Mouse (Mus musculus) forebrain, embryonic 11.5 days (tissue): ENCODE measurements at regions not wholly inside any gene's neighbourhood (a gene's known extent, or its start where the extent isn't known, plus 50 kb on each side); places are given as distances from the start of the nearest gene placed in this dataset.

Experiments
- ATAC-seq: fragments of 200-750 bp; cut with Nextera tagmentation; replicated peaks from 2 replicates; pipeline ENCODE4 v1.8.0; 2017; ENCODE audit warnings: moderate TSS enrichment; ENCODE audit not compliant: low FRiP score
- DNase-seq: peaks from one replicate; pipeline ENCODE4 v3.0.0-alpha.2; 2017; ENCODE audit warnings: low spot score
- H3K27ac ChIP-seq: fragments of 300-500 bp; sonication (generic); 2 replicates; pipeline ENCODE4 v1.5.1; 2014; ENCODE audit warnings: low read depth, low read length
- H3K27me3 ChIP-seq: fragments of 300-500 bp; sonication (generic); 2 replicates; pipeline ENCODE4 v1.6.1; 2014; ENCODE audit warnings: mild to moderate bottlenecking, low read length, mixed read lengths; ENCODE audit not compliant: control insufficient read depth, insufficient read depth
- H3K36me3 ChIP-seq: fragments of 300-500 bp; sonication (generic); 2 replicates; pipeline ENCODE4 v1.6.1; 2014; ENCODE audit warnings: mild to moderate bottlenecking, low read length, moderate library complexity, mixed read lengths; ENCODE audit not compliant: control insufficient read depth, insufficient read depth
- H3K4me1 ChIP-seq: fragments of 300-500 bp; sonication (generic); replicated peaks from 2 replicates; pipeline ENCODE4 v1.6.1; 2014; ENCODE audit warnings: low read length, mixed read lengths; ENCODE audit not compliant: control insufficient read depth, insufficient read depth
- H3K4me2 ChIP-seq: fragments of 300-500 bp; sonication (generic); 2 replicates; pipeline ENCODE4 v1.6.1; 2014; ENCODE audit warnings: low read depth, mild to moderate bottlenecking, low read length, moderate library complexity, mixed read lengths; ENCODE audit not compliant: severe bottlenecking
- H3K4me3 ChIP-seq: fragments of 300-500 bp; sonication (generic); 2 replicates; pipeline ENCODE4 v1.5.1; 2014; ENCODE audit warnings: low read depth, low read length
- H3K9ac ChIP-seq: fragments of 300-500 bp; sonication (generic); 2 replicates; pipeline ENCODE4 v1.6.1; 2014; ENCODE audit warnings: low read length
- H3K9me3 ChIP-seq: fragments of 300-500 bp; sonication (generic); 2 replicates; pipeline ENCODE4 v1.6.1; 2016; ENCODE audit warnings: low read length, mixed read lengths; ENCODE audit not compliant: control insufficient read depth
- WGBS: fragments of 180-500 bp; shearing (Covaris S2); extraction: QIAGEN DNeasy Blood & Tissue Kit; methylation state at CpG from one replicate; pipeline ENCODE4 v1.1.7; 2014; 5-methylcytosine and 5-hydroxymethylcytosine counted together

- WGBS = 86% methylated on average over 2 of the region's 2 CpGs
- Histone ChIP-seq H3K9me3 (no peaks in the 10 kb centered on the region), H3K4me1 (0 out of 2 replicates have a peak, but pooled peaks cover 2% of the 10 kb centered on the region), H3K4me2 (no peak overlapping the region), H3K4me3 (no peak overlapping the region), H3K36me3 (no peaks in the 10 kb centered on the region), H3K9ac (no peak overlapping the region), H3K27me3 (no peaks in the 10 kb centered on the region), H3K27ac (no peak overlapping the region)
- ATAC-seq (no peak), DNase-seq (no peak)
Observed at GRCm38 (mm10) chr13:39899332-39899731, 461.9 kb downstream of the Ofcc1 start.

- no peak overlapping the region for H3K4me2 ChIP-seq
- DNase-seq = no peak
- H3K4me1 ChIP-seq = no peaks in the 10 kb centered on the region
- H3K27ac ChIP-seq = no peak overlapping the region
- H3K9ac ChIP-seq = no peak overlapping the region
- 92% methylated on average over 5 of the region's 5 CpGs for WGBS
- H3K4me3 ChIP-seq = no peak overlapping the region
- H3K36me3 ChIP-seq = no peaks in the 10 kb centered on the region
- H3K9me3 ChIP-seq = no peaks in the 10 kb centered on the region
- no peak for ATAC-seq
- no peaks in the 10 kb centered on the region for H3K27me3 ChIP-seq
Observed at GRCm38 (mm10) chr13:39898412-39898979, 462.8 kb downstream of the Ofcc1 start.

GRCm38 (mm10) chr13:39894159-39894558 is 467.1 kb downstream of the Ofcc1 start:
- no peak for DNase-seq
- WGBS = 75% methylated on average over 5 of the region's 5 CpGs

GRCm38 (mm10) chr13:39881066-39881465 is 480.2 kb downstream of the Ofcc1 start:
- no peak for DNase-seq
- Histone ChIP-seq H3K36me3 (no peaks in the 10 kb centered on the region), H3K4me2 (no peak overlapping the region), H3K9me3 (no peaks in the 10 kb centered on the region), H3K27me3 (peaks cover 2% of the 10 kb centered on the region; the same call in 1 of the 2 replicates), H3K9ac (no peak overlapping the region), H3K27ac (no peak overlapping the region), H3K4me1 (peaks cover 3% of the 10 kb centered on the region), H3K4me3 (no peak overlapping the region)
- WGBS = 68% methylated on average over 7 of the region's 7 CpGs
- no peak for ATAC-seq

More at GRCm38 (mm10) chr13:39894159-39894558, 467.1 kb downstream of the Ofcc1 start:
- Histone ChIP-seq H3K9me3 (no peaks in the 10 kb centered on the region), H3K4me2 (no peak overlapping the region), H3K4me3 (no peak overlapping the region), H3K9ac (no peak overlapping the region), H3K27me3 (no peaks in the 10 kb centered on the region), H3K4me1 (no peaks in the 10 kb centered on the region), H3K27ac (no peak overlapping the region), H3K36me3 (no peaks in the 10 kb centered on the region)
- ATAC-seq = no peak

GRCm38 (mm10) chr13:39880136-39880535 is 481.1 kb downstream of the Ofcc1 start:
- H3K9me3 ChIP-seq = no peaks in the 10 kb centered on the region
- ATAC-seq = peak; percentile 47; the same call in 1 of the 2 replicates
- no peak overlapping the region for H3K9ac ChIP-seq
- peaks cover 3% of the 10 kb centered on the region for H3K4me1 ChIP-seq
- no peaks in the 10 kb centered on the region for H3K36me3 ChIP-seq
- 6% methylated on average over 2 of the region's 2 CpGs for WGBS
- H3K27ac ChIP-seq = no peak overlapping the region
- peak; percentile 49 for DNase-seq
- no peak overlapping the region for H3K4me2 ChIP-seq
- no peak overlapping the region for H3K4me3 ChIP-seq
- peaks cover 6% of the 10 kb centered on the region; the same call in 1 of the 2 replicates for H3K27me3 ChIP-seq

- H3K4me3 ChIP-seq = 0 out of 2 replicates have a peak overlapping the region, but pooled peaks have one; percentile 3
- no peak overlapping the region for H3K9ac ChIP-seq
- H3K4me1 ChIP-seq = peaks cover 3% of the 10 kb centered on the region
- no peaks in the 10 kb centered on the region for H3K9me3 ChIP-seq
- ATAC-seq = peak; percentile 91
- H3K27me3 ChIP-seq = peaks cover 9% of the 10 kb centered on the region; the same call in 1 of the 2 replicates
- H3K27ac ChIP-seq = 0 out of 2 replicates have a peak overlapping the region, but pooled peaks have one; percentile 15
- H3K4me2 ChIP-seq = peak overlapping the region; percentile 42
- WGBS = 5% methylated on average over 16 of the region's 16 CpGs
- no peaks in the 10 kb centered on the region for H3K36me3 ChIP-seq
- DNase-seq = peak; percentile 75
Observed at GRCm38 (mm10) chr13:39877361-39878141, 483.7 kb downstream of the Ofcc1 start.

GRCm38 (mm10) chr13:39852257-39852800 is 508.9 kb downstream of the Ofcc1 start:
- no peak for ATAC-seq
- Histone ChIP-seq H3K4me3 (no peak overlapping the region), H3K9me3 (no peaks in the 10 kb centered on the region), H3K9ac (no peak overlapping the region), H3K27me3 (no peaks in the 10 kb centered on the region), H3K4me2 (no peak overlapping the region), H3K4me1 (no peaks in the 10 kb centered on the region), H3K27ac (no peak overlapping the region), H3K36me3 (no peaks in the 10 kb centered on the region)
- no peak for DNase-seq
- WGBS = 86% methylated on average over 6 of the region's 6 CpGs

- no peak for ATAC-seq
- Histone ChIP-seq H3K27ac (no peak overlapping the region), H3K4me2 (no peak overlapping the region), H3K4me3 (no peak overlapping the region), H3K9ac (no peak overlapping the region), H3K4me1 (no peaks in the 10 kb centered on the region), H3K27me3 (no peaks in the 10 kb centered on the region), H3K36me3 (no peaks in the 10 kb centered on the region), H3K9me3 (no peaks in the 10 kb centered on the region)
- 79% methylated on average over 1 of the region's 1 CpGs for WGBS
- no peak for DNase-seq
Observed at GRCm38 (mm10) chr13:39849391-39849790, 511.9 kb downstream of the Ofcc1 start.
